Mouse (Mus musculus): ENCODE measurements around the gene Pak4. TPM values are rescaled to one million over a fixed set of nuclear protein-coding genes. Genes with fewer than 3 reads are reported as not detected.
"Not testable (repeated sequence)": the region's sequence is repeated elsewhere in the genome, so short reads cannot be mapped to it uniquely, and the experiment has no call there.

Gene Pak4
- polyA plus RNA-seq, 1 experiment from 2014 or later = 33.9 TPM

DNA sequence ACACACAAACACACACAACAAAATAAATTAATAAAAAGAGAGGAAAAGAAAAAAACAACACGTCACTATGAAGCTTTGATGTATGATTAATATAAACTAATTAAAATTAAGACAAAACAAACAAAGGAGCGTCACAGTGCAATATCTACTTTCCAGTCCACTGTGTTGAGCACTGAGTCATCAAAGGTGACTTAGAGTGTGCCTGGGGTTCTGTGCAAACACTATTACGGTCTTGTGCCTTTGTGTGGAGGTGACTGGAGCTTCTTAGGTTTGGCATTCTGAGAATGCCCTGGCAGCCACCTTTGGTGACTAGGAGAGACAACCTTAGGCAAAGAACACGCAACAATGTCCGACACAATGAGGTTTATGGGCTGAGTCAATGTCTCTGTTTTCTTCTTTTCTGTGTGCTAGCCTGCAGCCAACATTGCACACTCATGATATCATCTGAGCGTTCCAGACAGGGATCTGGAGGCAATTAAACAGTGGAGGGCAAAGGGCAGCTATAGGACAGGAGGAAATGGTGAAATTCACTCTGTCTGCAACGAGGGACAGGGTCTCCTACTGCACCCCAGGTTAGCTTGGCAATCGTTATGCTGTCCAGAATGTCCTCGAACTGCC lies 21.2 kb upstream of the Pak4 start:
- 69% methylated on average over 9 of the region's 9 CpGs for WGBS
- ATAC-seq (ENCODE audit: insufficient read depth, low FRiP score, low TSS enrichment) (no peak), DNase-seq (ENCODE audit: low spot score) (no peak)
- no peak overlapping the region for H3K4me2 ChIP-seq (ENCODE audit: low read depth)
- H3K27me3 ChIP-seq (ENCODE audit: control insufficient read depth, insufficient read depth, low read length) = no peaks in the 10 kb centered on the region
- H3K9me3 ChIP-seq (ENCODE audit: control insufficient read depth, low read length) = no peaks in the 10 kb centered on the region
- H3K4me3 ChIP-seq (ENCODE audit: low read depth, low read length) = no peak overlapping the region
- H3K4me1 ChIP-seq (ENCODE audit: control insufficient read depth, insufficient read depth, low read length) = no peaks in the 10 kb centered on the region
- no peak overlapping the region for H3K27ac ChIP-seq (ENCODE audit: low read depth, low read length)
- H3K9ac ChIP-seq (ENCODE audit: low read length) = no peak overlapping the region
- no peaks in the 10 kb centered on the region for H3K36me3 ChIP-seq (ENCODE audit: control insufficient read depth, insufficient read depth, low read length)

DNA sequence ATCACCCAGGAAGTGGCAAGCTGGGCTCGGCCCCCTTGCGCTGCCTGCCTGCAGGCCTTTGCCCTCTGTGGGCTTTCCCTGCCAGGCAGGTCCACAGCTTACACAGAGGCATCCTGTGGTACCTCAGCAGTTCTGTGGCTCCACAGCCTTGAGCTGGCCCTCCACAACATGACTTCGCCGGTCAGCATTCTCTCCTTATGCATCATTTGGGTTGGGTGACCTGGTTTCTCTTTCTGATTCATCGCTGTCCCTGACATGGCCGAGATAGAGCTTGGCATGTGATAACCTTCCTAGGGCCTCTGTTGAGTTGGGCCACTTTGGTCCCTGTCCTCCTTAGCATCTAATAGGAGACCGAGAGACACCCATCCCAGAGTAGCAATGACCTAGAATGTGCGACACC lies 8.0 kb upstream of the Pak4 start:
- ATAC-seq (ENCODE audit: insufficient read depth, low FRiP score, low TSS enrichment) (no peak), DNase-seq (ENCODE audit: low spot score) (no peak)
- no peak overlapping the region for H3K4me2 ChIP-seq (ENCODE audit: low read depth)
- 89% methylated on average over 8 of the region's 8 CpGs for WGBS
- H3K9ac ChIP-seq (ENCODE audit: low read length) = no peak overlapping the region
- H3K4me3 ChIP-seq (ENCODE audit: low read depth, low read length) = no peak overlapping the region
- no peaks in the 10 kb centered on the region for H3K36me3 ChIP-seq (ENCODE audit: control insufficient read depth, insufficient read depth, low read length)
- no peak overlapping the region for H3K27ac ChIP-seq (ENCODE audit: low read depth, low read length)
- no peaks in the 10 kb centered on the region for H3K4me1 ChIP-seq (ENCODE audit: control insufficient read depth, insufficient read depth, low read length)
- H3K9me3 ChIP-seq (ENCODE audit: control insufficient read depth, low read length) = no peaks in the 10 kb centered on the region
- no peaks in the 10 kb centered on the region for H3K27me3 ChIP-seq (ENCODE audit: control insufficient read depth, insufficient read depth, low read length)

DNA sequence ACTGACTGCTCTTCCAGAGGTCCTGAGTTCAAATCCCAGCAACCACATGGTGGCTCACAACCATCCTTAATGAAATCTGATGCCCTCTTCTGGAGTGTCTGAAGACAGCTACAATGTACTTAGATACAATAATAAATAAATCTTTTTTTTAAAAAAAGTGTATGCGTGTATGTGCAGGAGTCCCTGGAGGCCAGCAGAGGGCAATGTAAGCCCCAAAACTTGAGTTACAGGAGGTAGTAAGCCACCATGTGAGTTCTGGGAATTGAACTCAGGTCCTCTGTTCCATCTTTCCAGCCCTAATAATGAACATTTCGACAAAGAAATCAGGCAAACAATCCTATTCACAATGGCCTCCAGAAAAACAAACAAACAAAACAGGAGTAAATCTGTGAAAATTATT lies 5.8 kb upstream of the Pak4 start:
- not testable (repeated sequence) for H3K27me3 ChIP-seq (ENCODE audit: control insufficient read depth, insufficient read depth, low read length); H3K27ac ChIP-seq (ENCODE audit: low read depth, low read length); ATAC-seq (ENCODE audit: insufficient read depth, low FRiP score, low TSS enrichment); DNase-seq (ENCODE audit: low spot score); H3K36me3 ChIP-seq (ENCODE audit: control insufficient read depth, insufficient read depth, low read length); H3K9ac ChIP-seq (ENCODE audit: low read length); H3K4me2 ChIP-seq (ENCODE audit: low read depth); H3K4me3 ChIP-seq (ENCODE audit: low read depth, low read length); H3K9me3 ChIP-seq (ENCODE audit: control insufficient read depth, low read length); H3K4me1 ChIP-seq (ENCODE audit: control insufficient read depth, insufficient read depth, low read length)
- WGBS = 78% methylated on average over 2 of the region's 2 CpGs

DNA sequence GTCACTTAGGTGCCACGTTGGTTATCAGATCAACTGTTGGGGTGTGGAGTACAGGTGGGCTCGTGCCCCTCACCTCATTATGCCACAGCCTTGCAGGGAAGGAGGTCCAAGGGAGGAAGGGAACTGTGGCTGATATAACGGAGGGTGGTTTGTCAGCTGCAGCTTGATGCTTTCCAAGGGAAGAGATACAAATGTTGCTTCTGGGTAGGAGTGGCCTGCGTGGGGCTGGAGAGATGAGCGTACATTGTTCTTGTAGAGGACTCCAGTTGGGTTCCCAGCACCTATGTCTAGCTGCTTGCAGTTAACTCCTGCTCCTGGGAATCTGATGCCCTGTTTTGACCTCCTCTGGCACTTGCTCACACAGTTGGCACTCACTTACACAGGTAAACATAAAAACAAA lies 5.2 kb upstream of the Pak4 start:
- no peaks in the 10 kb centered on the region for H3K4me1 ChIP-seq (ENCODE audit: control insufficient read depth, insufficient read depth, low read length)
- no peak overlapping the region for H3K9ac ChIP-seq (ENCODE audit: low read length)
- ATAC-seq (ENCODE audit: insufficient read depth, low FRiP score, low TSS enrichment) (no peak), DNase-seq (ENCODE audit: low spot score) (no peak)
- H3K27me3 ChIP-seq (ENCODE audit: control insufficient read depth, insufficient read depth, low read length) = no peaks in the 10 kb centered on the region
- WGBS = 81% methylated on average over 5 of the region's 5 CpGs
- H3K27ac ChIP-seq (ENCODE audit: low read depth, low read length) = no peak overlapping the region
- H3K4me2 ChIP-seq (ENCODE audit: low read depth) = no peak overlapping the region
- H3K4me3 ChIP-seq (ENCODE audit: low read depth, low read length) = no peak overlapping the region
- no peaks in the 10 kb centered on the region for H3K9me3 ChIP-seq (ENCODE audit: control insufficient read depth, low read length)
- no peaks in the 10 kb centered on the region for H3K36me3 ChIP-seq (ENCODE audit: control insufficient read depth, insufficient read depth, low read length)

DNA sequence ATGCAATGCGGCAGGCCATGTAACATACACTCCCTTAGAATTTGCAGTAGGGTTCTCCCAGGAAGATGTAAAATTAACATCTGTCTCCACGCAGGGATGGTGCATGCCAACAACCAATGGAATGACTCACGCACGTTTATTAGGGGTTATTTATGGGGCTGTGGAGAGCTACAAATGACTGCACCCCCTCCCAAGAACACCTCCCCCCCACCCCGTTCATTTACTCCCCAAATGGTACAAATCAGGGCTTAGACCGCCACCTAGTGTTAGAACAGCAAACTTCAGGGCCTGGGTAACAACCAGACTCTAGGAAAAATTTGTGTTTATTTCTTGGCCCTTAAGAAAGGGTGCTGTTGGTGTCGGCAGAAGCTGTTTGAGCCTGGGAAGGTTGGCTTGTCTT lies 3.7 kb upstream of the Pak4 start:
- DNase-seq (ENCODE audit: low spot score) (peak; percentile 66), ATAC-seq (ENCODE audit: insufficient read depth, low FRiP score, low TSS enrichment) (no peak)
- H3K27me3 ChIP-seq (ENCODE audit: control insufficient read depth, insufficient read depth, low read length) = no peaks in the 10 kb centered on the region
- WGBS = 18% methylated on average over 7 of the region's 7 CpGs
- no peak overlapping the region for H3K4me2 ChIP-seq (ENCODE audit: low read depth)
- H3K36me3 ChIP-seq (ENCODE audit: control insufficient read depth, insufficient read depth, low read length) = no peaks in the 10 kb centered on the region
- H3K4me3 ChIP-seq (ENCODE audit: low read depth, low read length) = no peak overlapping the region
- H3K4me1 ChIP-seq (ENCODE audit: control insufficient read depth, insufficient read depth, low read length) = peaks cover 7% of the 10 kb centered on the region
- H3K27ac ChIP-seq (ENCODE audit: low read depth, low read length) = no peak overlapping the region
- H3K9ac ChIP-seq (ENCODE audit: low read length) = no peak overlapping the region
- no peaks in the 10 kb centered on the region for H3K9me3 ChIP-seq (ENCODE audit: control insufficient read depth, low read length)

DNA sequence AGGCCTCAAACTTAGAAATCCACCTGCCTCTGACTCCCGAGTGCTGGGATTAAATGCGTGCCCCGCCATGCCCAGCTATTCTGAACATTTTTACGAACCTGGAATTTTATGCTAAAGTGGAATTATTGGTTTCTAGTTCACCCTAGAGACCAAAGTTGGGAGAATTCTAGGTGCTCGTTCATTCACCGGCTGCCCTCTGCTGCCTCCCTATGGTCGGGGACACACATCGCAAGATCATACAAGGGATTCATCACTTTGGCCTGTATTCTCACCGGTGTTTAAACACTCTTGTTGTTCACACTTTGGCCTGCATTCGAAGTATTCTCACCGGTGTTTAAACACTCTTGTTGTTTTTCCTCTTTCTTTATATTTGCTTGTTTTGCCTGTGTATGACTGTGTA lies 3.0 kb upstream of the Pak4 start:
- ATAC-seq (ENCODE audit: insufficient read depth, low FRiP score, low TSS enrichment) = no peak
- no peaks in the 10 kb centered on the region for H3K36me3 ChIP-seq (ENCODE audit: control insufficient read depth, insufficient read depth, low read length)
- no peak overlapping the region for H3K27ac ChIP-seq (ENCODE audit: low read depth, low read length)
- no peaks in the 10 kb centered on the region for H3K27me3 ChIP-seq (ENCODE audit: control insufficient read depth, insufficient read depth, low read length)
- no peaks in the 10 kb centered on the region for H3K9me3 ChIP-seq (ENCODE audit: control insufficient read depth, low read length)
- H3K4me2 ChIP-seq (ENCODE audit: low read depth) = no peak overlapping the region
- no peak overlapping the region for H3K4me3 ChIP-seq (ENCODE audit: low read depth, low read length)
- DNase-seq (ENCODE audit: low spot score) = peak; percentile 58
- peaks cover 13% of the 10 kb centered on the region for H3K4me1 ChIP-seq (ENCODE audit: control insufficient read depth, insufficient read depth, low read length)
- no peak overlapping the region for H3K9ac ChIP-seq (ENCODE audit: low read length)
- WGBS = 13% methylated on average over 11 of the region's 11 CpGs

DNA sequence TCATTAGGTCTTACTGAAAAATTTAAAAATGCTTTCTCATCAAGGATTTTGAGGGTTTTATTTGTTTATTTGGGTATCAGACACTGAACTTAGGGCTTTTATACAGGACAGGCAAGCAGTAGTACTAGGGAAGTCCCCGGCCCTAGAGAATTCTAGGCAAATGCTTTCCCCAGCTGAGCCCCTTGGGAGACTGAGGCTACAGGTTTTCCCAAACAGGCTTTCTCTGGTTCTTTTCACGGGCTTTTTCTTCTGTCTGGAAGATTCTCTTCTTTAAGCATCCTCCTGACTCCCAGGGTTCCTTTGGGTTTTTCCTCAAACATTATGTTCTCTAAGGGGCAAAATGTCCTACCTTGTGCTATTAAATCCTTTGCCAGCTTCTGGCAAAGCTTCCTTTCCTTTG lies 966 bp upstream of the Pak4 start:
- DNase-seq (ENCODE audit: low spot score) (no peak), ATAC-seq (ENCODE audit: insufficient read depth, low FRiP score, low TSS enrichment) (no peak)
- Histone ChIP-seq H3K4me3 (ENCODE audit: low read depth, low read length) (no peak overlapping the region), H3K9ac (ENCODE audit: low read length) (no peak overlapping the region), H3K27ac (ENCODE audit: low read depth, low read length) (no peak overlapping the region), H3K4me2 (ENCODE audit: low read depth) (no peak overlapping the region), H3K9me3 (ENCODE audit: control insufficient read depth, low read length) (no peaks in the 10 kb centered on the region), H3K4me1 (ENCODE audit: control insufficient read depth, insufficient read depth, low read length) (peaks cover 13% of the 10 kb centered on the region), H3K27me3 (ENCODE audit: control insufficient read depth, insufficient read depth, low read length) (no peaks in the 10 kb centered on the region), H3K36me3 (ENCODE audit: control insufficient read depth, insufficient read depth, low read length) (no peaks in the 10 kb centered on the region)
- 72% methylated on average over 2 of the region's 2 CpGs for WGBS

DNA sequence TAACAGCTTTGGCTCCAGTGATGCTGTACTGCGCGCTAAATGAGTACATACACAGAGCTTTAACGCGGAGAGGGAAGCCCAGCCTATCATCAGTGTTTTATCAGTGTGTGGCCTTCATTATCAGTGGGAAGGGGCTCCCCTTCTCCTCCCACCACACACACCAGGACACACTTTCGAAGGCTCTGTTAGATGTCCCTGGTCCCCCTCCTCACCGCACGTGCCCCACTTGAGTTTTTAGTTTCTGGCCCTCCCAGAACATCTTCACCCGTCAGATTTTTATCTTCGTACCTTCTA lies 761 bp downstream of the Pak4 start:
- H3K27me3 ChIP-seq (ENCODE audit: control insufficient read depth, insufficient read depth, low read length) = no peaks in the 10 kb centered on the region

DNA sequence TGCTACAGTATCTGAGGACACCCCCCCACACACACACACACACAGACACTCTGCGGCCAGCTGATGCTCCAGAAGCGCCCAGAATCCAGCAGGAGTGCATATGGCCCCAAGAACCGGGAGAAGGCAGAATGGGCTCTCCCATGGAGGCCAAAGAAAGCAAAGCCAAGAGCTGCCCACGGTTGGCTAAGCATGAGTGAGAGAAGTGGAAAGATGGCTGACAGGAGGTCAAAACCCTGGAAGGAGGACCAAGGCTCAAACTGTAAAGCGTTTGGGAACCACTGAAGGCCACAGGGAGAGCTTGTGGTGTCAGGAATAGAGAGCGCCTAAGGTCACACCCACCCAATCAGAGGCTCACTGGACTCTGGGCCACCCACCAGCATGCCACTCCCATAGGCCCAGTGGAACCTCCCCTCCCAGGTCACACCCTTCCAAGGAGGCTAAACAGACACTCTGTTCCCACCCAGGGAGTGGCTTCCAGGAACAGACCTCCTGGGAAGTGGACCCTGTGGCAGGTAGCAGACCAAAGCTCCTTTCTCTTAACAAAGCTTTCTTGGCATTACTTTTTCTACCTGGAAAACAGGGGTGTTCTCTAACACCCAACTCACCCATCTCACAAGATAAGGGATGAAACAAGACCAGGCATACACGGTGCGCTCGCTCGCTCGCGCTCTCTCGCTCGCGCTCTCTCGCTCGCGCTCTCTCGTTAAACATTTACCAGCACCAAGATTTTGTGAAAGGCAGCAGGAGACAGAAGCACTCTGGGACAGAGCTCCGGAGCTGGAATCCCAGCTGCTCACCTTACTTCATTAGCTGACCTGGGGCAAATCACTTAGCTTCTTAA lies 1.3 kb downstream of the Pak4 start:
- 34% methylated on average over 20 of the region's 20 CpGs for WGBS
- Histone ChIP-seq H3K9ac (ENCODE audit: low read length) (peak overlapping the region; percentile 74), H3K4me1 (ENCODE audit: control insufficient read depth, insufficient read depth, low read length) (peaks cover 23% of the 10 kb centered on the region), H3K36me3 (ENCODE audit: control insufficient read depth, insufficient read depth, low read length) (no peaks in the 10 kb centered on the region; the same call in 1 of the 2 replicates), H3K4me2 (ENCODE audit: low read depth) (peak overlapping the region; percentile 82), H3K4me3 (ENCODE audit: low read depth, low read length) (peak overlapping the region; percentile 78), H3K27me3 (ENCODE audit: control insufficient read depth, insufficient read depth, low read length) (no peaks in the 10 kb centered on the region), H3K9me3 (ENCODE audit: control insufficient read depth, low read length) (no peaks in the 10 kb centered on the region), H3K27ac (ENCODE audit: low read depth, low read length) (peak overlapping the region; percentile 1; the same call in 1 of the 2 replicates)
- ATAC-seq (ENCODE audit: insufficient read depth, low FRiP score, low TSS enrichment) (no peak), DNase-seq (ENCODE audit: low spot score) (no peak)

More for the DNA sequence above, 761 bp downstream of the Pak4 start:
- ATAC-seq (ENCODE audit: insufficient read depth, low FRiP score, low TSS enrichment) (0 out of 2 replicates have a peak, but pooled peaks have one; percentile 2), DNase-seq (ENCODE audit: low spot score) (peak; percentile 26)
- Histone ChIP-seq H3K27ac (ENCODE audit: low read depth, low read length) (0 out of 2 replicates have a peak overlapping the region, but pooled peaks have one; percentile 1), H3K36me3 (ENCODE audit: control insufficient read depth, insufficient read depth, low read length) (no peaks in the 10 kb centered on the region; the same call in 1 of the 2 replicates), H3K9me3 (ENCODE audit: control insufficient read depth, low read length) (no peaks in the 10 kb centered on the region), H3K4me3 (ENCODE audit: low read depth, low read length) (peak overlapping the region; percentile 78), H3K9ac (ENCODE audit: low read length) (peak overlapping the region; percentile 74), H3K4me1 (ENCODE audit: control insufficient read depth, insufficient read depth, low read length) (peaks cover 23% of the 10 kb centered on the region), H3K4me2 (ENCODE audit: low read depth) (peak overlapping the region; percentile 82)
- 9% methylated on average over 9 of the region's 9 CpGs for WGBS
